Mouse (Mus musculus): ENCODE results near the gene Foxn3. TPM values are rescaled to one million over a fixed set of nuclear protein-coding genes. Genes with fewer than 3 reads are reported as not detected.

Gene Foxn3
- polyA plus RNA-seq, 1 experiment from 2014 or later: 111 TPM

DNA sequence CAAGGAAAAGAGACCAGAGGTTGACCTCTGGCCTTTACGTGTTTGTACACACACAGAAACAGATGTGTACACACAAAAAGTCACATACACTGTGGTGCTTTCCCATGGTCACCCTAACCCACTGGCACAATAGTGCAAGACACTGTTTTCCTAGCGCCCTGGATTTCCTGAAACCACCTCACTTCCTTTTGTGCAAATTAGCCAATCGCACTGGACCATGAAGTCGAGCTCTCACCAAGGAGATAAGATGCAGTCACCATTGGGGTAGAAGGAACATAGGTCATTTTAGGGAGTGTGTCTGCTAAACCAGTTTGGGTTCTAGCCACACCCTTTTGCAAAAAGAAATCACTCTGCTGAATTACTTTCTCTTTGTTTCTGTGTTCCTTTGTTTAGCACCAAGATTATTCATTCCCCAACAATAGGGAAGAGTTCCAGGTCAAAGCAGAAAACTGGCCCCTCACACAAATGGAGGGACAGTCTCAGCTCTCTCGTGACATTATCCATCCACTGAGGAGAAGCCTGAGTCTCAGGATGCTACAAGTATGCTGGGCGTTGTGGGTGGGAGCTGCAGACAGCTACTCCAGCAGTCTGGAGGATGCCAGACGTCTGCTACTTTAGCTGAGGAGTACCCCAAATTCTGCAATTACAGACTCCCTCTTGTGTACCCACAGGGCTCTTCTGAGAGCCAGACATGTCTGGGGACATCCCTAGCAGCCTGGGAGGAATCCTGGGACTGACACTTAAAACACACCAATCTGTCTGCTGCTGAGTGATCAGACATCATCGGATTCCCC lies 202.2 kb downstream of the Foxn3 start:
- 64% methylated on average over 8 of the region's 8 CpGs for WGBS
- ATAC-seq (ENCODE audit: insufficient number of reproducible peaks, insufficient read depth, low FRiP score, low TSS enrichment, low read depth): no peak
- H3K36me3 ChIP-seq: peaks cover 4% of the 10 kb centered on the region; the same call in 1 of the 2 replicates
- no peak overlapping the region for H3K4me2 ChIP-seq
- peaks cover 52% of the 10 kb centered on the region for H3K4me1 ChIP-seq
- peak overlapping the region; percentile 64; the same call in 1 of the 2 replicates for H3K27ac ChIP-seq
- no peak overlapping the region for H3K9ac ChIP-seq
- H3K9me3 ChIP-seq: no peaks in the 10 kb centered on the region
- H3K4me3 ChIP-seq: no peak overlapping the region
- no peaks in the 10 kb centered on the region for H3K27me3 ChIP-seq

DNA sequence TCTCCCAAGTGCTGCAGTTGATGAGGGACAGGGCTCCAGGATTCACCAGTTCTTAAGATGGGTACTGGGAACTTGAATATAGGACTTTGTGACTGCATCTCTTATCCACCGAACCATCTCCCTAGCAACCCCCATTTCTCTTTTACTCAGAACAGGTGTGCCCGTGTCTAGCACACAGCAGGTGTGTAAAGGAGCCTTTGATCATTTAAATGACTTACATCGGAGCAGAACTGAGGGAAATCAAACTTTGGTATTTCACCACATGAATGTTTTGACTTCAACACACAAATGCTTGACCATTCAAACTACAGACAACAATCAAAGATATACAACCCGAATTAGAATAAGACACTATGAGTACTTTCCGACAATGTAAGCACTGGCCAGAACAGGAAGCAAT lies 204.7 kb downstream of the Foxn3 start:
- WGBS: 83% methylated on average over 5 of the region's 5 CpGs

DNA sequence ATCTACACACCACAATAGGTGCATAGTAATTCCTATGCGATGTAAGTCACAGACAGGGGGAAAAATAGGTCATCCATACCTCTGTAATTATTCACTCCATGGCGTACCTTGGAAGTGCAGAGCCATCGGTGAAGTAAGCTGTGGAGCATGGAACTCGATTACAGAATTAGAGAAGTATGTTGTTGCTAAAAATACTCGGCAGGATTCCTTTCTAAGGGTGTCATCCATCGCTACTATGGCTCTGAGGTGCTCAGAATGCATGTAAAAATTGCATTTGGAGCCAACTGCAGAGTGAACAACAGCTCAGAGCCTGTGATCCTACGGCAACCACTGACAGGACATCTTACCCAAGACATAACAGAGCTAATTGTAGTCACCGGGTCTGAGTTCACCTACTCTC lies 206.7 kb downstream of the Foxn3 start:
- 84% methylated on average over 8 of the region's 8 CpGs for WGBS
- no peaks in the 10 kb centered on the region for H3K36me3 ChIP-seq
- H3K9ac ChIP-seq: no peak overlapping the region
- no peaks in the 10 kb centered on the region for H3K9me3 ChIP-seq
- H3K4me1 ChIP-seq: peaks cover 44% of the 10 kb centered on the region
- H3K4me3 ChIP-seq: no peak overlapping the region
- no peaks in the 10 kb centered on the region for H3K27me3 ChIP-seq
- ATAC-seq (ENCODE audit: insufficient number of reproducible peaks, insufficient read depth, low FRiP score, low TSS enrichment, low read depth): no peak
- no peak overlapping the region for H3K4me2 ChIP-seq
- H3K27ac ChIP-seq: no peak overlapping the region

More for the DNA sequence above, 204.7 kb downstream of the Foxn3 start:
- peaks cover 50% of the 10 kb centered on the region for H3K4me1 ChIP-seq
- H3K4me2 ChIP-seq: no peak overlapping the region
- no peaks in the 10 kb centered on the region for H3K9me3 ChIP-seq
- no peak overlapping the region for H3K27ac ChIP-seq
- no peak for ATAC-seq (ENCODE audit: insufficient number of reproducible peaks, insufficient read depth, low FRiP score, low TSS enrichment, low read depth)
- H3K27me3 ChIP-seq: no peaks in the 10 kb centered on the region
- no peaks in the 10 kb centered on the region for H3K36me3 ChIP-seq
- no peak overlapping the region for H3K4me3 ChIP-seq
- H3K9ac ChIP-seq: no peak overlapping the region

DNA sequence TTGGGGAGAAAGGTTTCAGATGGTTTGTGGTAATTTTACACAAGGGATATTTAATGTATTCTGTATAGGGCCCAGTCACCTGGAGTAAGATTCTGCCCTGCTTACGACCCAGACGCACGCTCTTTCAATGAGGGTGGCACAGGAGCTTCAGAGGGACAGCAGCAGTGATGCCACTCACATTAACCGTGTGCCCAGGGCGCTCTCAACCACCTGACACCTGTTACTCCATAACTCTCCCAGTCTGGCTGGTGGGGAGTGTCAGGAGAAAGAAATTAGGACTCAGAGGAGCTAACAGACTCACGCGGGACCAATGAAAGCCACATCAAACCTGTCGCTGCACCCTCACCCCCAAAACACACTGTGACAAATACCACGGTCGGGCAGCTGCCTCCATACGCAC lies 209.7 kb downstream of the Foxn3 start:
- 87% methylated on average over 11 of the region's 11 CpGs for WGBS
- no peaks in the 10 kb centered on the region for H3K27me3 ChIP-seq

DNA sequence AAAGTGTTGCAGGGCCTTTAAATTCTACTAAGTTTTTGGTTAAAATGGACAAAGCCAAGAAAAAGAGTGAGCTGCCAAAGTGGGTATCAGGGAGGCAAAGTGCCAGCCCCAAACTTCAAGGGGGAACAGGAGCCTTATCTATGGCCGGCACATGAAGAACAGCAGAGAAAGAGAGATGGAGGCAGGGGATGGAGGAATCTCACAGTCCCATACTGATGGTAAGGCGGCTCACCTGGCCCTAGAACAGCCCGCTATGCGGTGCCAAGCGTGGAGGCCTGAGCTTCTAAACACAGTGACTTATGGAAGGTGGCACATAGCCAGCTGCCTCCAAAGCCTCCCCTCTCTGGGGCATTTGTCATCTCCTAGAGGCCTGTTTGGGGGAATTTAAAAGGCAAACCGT lies 210.8 kb downstream of the Foxn3 start:
- 0 out of 2 replicates have a peak overlapping the region, but pooled peaks have one; percentile 6 for H3K9ac ChIP-seq
- no peak overlapping the region for H3K4me2 ChIP-seq
- WGBS: 94% methylated on average over 6 of the region's 6 CpGs
- H3K4me3 ChIP-seq: no peak overlapping the region
- H3K36me3 ChIP-seq: no peaks in the 10 kb centered on the region
- no peak for ATAC-seq (ENCODE audit: insufficient number of reproducible peaks, insufficient read depth, low FRiP score, low TSS enrichment, low read depth)
- H3K27me3 ChIP-seq: no peaks in the 10 kb centered on the region
- H3K27ac ChIP-seq: no peak overlapping the region
- H3K9me3 ChIP-seq: no peaks in the 10 kb centered on the region
- H3K4me1 ChIP-seq: peaks cover 43% of the 10 kb centered on the region

More for the DNA sequence above, 209.7 kb downstream of the Foxn3 start:
- no peaks in the 10 kb centered on the region for H3K9me3 ChIP-seq
- H3K4me3 ChIP-seq: no peak overlapping the region
- H3K4me2 ChIP-seq: no peak overlapping the region
- no peak for ATAC-seq (ENCODE audit: insufficient number of reproducible peaks, insufficient read depth, low FRiP score, low TSS enrichment, low read depth)
- H3K36me3 ChIP-seq: no peaks in the 10 kb centered on the region
- H3K27ac ChIP-seq: no peak overlapping the region
- H3K9ac ChIP-seq: no peak overlapping the region
- H3K4me1 ChIP-seq: peaks cover 51% of the 10 kb centered on the region

DNA sequence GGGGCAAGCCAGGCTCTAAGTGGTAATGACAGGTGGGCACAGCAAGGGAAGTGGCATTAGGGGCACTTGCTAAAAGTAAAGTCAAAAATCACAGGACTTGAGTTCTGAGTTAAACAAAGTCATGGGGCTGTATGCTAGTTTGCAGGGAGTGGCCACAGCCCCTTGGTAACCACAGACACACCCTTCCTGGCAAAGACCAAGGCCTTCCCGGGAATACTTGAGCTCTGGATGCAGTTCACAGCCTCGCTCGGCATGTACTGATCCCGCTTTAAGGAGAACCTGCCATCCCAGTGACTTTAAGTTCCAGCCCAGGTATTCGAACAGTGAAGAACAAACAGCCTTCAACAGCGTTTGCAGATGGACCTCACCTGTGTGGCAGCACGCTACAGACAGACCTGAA lies 211.2 kb downstream of the Foxn3 start:
- WGBS: 77% methylated on average over 7 of the region's 7 CpGs
- Histone ChIP-seq H3K27ac (no peak overlapping the region), H3K4me1 (peaks cover 41% of the 10 kb centered on the region), H3K27me3 (no peaks in the 10 kb centered on the region), H3K9ac (0 out of 2 replicates have a peak overlapping the region, but pooled peaks have one; percentile 6), H3K9me3 (no peaks in the 10 kb centered on the region), H3K4me3 (no peak overlapping the region), H3K36me3 (no peaks in the 10 kb centered on the region), H3K4me2 (no peak overlapping the region)
- ATAC-seq (ENCODE audit: insufficient number of reproducible peaks, insufficient read depth, low FRiP score, low TSS enrichment, low read depth): no peak

DNA sequence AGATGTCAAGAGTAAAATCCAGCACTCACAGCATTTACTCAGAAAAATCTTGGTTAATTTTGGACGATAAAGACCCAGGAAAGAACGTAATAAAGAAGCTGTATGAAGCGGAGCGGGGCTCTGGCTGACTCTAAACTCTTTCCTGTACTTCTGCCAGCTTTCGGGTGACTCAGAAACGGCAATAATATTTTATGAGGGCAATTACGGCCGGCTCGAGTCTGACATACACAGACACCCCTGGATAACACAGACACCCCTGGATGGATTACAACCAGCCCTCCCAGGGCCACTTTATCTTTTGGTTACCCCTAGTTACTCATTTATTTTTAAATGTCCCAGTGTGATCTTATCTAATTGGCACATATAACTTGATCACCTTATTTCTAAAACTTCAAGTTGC lies 211.7 kb downstream of the Foxn3 start:
- Histone ChIP-seq H3K4me1 (peaks cover 42% of the 10 kb centered on the region), H3K4me2 (no peak overlapping the region), H3K4me3 (no peak overlapping the region), H3K9me3 (no peaks in the 10 kb centered on the region), H3K36me3 (no peaks in the 10 kb centered on the region), H3K27me3 (no peaks in the 10 kb centered on the region), H3K27ac (no peak overlapping the region), H3K9ac (no peak overlapping the region)
- WGBS: 64% methylated on average over 9 of the region's 9 CpGs
- ATAC-seq (ENCODE audit: insufficient number of reproducible peaks, insufficient read depth, low FRiP score, low TSS enrichment, low read depth): no peak

DNA sequence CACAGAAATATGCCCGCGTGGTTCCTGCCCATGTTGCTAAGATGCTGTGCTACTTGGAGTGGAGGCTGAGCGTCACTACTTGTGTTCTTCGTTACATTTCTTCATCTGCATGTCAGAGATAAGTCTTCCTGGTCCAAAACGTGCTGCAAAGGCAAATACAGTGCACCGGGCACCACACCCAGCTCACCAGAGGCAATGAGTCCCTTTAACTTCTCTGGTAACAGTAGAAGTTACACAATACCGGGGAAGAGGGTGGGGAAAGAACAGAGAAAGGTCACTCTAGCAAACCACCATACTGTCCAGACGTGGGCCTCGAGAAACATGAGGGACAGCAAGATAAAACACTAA lies 213.8 kb downstream of the Foxn3 start:
- ATAC-seq (ENCODE audit: insufficient number of reproducible peaks, insufficient read depth, low FRiP score, low TSS enrichment, low read depth): no peak
- no peak overlapping the region for H3K4me3 ChIP-seq
- H3K27ac ChIP-seq: no peak overlapping the region
- no peak overlapping the region for H3K9ac ChIP-seq
- no peaks in the 10 kb centered on the region for H3K27me3 ChIP-seq
- H3K9me3 ChIP-seq: no peaks in the 10 kb centered on the region
- WGBS: 79% methylated on average over 9 of the region's 9 CpGs
- H3K36me3 ChIP-seq: no peaks in the 10 kb centered on the region
- no peak overlapping the region for H3K4me2 ChIP-seq
- H3K4me1 ChIP-seq: peaks cover 57% of the 10 kb centered on the region

DNA sequence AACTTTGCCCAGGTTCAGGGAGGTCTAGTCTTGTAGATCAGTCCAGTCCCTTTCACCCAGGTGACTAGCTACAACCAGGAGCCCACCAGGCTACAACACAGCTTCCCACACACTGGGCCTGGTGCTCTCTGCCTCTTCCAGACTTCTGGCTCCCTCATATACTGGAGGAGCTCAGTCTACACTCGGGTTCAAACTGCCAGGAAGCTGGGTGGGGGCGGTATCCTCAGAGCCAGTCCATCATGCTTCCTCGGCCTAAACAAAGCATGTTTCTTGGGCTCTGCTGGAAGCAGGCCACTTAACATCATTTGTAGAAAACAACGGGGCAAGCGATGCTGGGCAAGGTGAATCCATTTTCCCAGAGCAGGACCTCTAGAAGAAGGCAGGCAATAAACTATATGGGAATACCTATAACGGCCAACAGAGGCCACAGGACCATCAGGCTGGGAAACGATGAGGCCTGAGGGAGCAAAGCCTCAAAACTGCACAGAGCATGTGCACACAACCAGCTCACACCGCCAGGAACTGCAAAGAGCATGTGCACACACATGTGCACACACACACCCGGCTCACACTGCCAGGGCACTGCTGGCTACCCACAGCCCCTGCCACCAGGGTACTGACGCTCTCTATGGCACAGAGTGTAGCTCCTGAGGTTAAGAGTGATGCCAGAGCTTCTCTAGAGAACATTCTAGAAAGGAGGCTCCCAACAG lies 214.3 kb downstream of the Foxn3 start:
- no peaks in the 10 kb centered on the region for H3K36me3 ChIP-seq
- no peak overlapping the region for H3K4me3 ChIP-seq
- no peak overlapping the region for H3K4me2 ChIP-seq
- no peaks in the 10 kb centered on the region for H3K27me3 ChIP-seq
- 83% methylated on average over 10 of the region's 10 CpGs for WGBS
- H3K27ac ChIP-seq: no peak overlapping the region
- no peak for ATAC-seq (ENCODE audit: insufficient number of reproducible peaks, insufficient read depth, low FRiP score, low TSS enrichment, low read depth)
- H3K9ac ChIP-seq: no peak overlapping the region
- H3K4me1 ChIP-seq: peaks cover 63% of the 10 kb centered on the region
- H3K9me3 ChIP-seq: no peaks in the 10 kb centered on the region

DNA sequence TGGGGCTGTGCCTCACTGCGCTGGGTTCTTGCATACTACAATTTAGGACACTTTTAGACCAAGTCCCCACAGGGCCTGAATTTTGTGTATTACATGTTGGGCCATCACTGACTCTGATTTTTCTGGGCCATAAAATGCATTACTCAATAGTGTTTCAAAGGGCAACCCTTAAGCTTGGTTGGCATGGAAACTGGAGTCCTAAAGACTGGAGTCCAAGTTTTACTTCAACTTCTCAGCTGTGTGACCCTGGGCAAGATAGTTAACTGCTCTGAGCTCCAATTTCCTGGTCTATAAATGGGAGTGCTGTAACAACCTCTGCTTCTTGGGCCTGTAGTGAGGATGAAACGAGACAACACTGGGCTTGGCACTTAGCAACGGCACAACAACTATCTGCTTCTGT lies 215.9 kb downstream of the Foxn3 start:
- peaks cover 71% of the 10 kb centered on the region for H3K4me1 ChIP-seq
- no peak overlapping the region for H3K4me3 ChIP-seq
- no peaks in the 10 kb centered on the region for H3K9me3 ChIP-seq
- H3K27me3 ChIP-seq: no peaks in the 10 kb centered on the region
- H3K9ac ChIP-seq: no peak overlapping the region
- H3K4me2 ChIP-seq: no peak overlapping the region
- no peak for ATAC-seq (ENCODE audit: insufficient number of reproducible peaks, insufficient read depth, low FRiP score, low TSS enrichment, low read depth)
- H3K36me3 ChIP-seq: no peaks in the 10 kb centered on the region
- WGBS: 72% methylated on average over 3 of the region's 3 CpGs
- H3K27ac ChIP-seq: no peak overlapping the region

DNA sequence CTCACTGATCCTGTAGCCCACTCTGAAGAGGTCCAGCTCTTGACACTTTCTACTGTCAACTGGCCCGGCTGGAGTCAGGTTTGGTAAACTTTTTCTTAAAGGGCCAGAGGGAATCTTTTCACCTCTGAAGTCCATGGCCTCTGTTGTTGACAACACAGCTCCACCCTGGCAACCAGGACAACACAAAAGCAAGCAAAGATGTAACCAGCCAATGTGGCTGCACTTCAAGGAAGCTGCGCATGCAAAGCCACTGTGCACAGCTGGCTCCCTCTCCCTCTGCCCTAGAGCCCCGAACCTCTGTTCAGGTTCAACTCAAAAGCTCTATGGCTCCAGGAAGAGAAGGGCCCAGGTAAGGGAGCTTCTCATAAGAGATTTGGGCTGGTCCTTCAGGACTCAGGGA lies 216.4 kb downstream of the Foxn3 start:
- no peaks in the 10 kb centered on the region for H3K27me3 ChIP-seq
- H3K4me2 ChIP-seq: no peak overlapping the region
- H3K36me3 ChIP-seq: no peaks in the 10 kb centered on the region
- H3K9me3 ChIP-seq: no peaks in the 10 kb centered on the region
- H3K27ac ChIP-seq: no peak overlapping the region
- no peak for ATAC-seq (ENCODE audit: insufficient number of reproducible peaks, insufficient read depth, low FRiP score, low TSS enrichment, low read depth)
- WGBS: 80% methylated on average over 3 of the region's 3 CpGs
- H3K4me1 ChIP-seq: peaks cover 71% of the 10 kb centered on the region
- no peak overlapping the region for H3K9ac ChIP-seq
- no peak overlapping the region for H3K4me3 ChIP-seq

DNA sequence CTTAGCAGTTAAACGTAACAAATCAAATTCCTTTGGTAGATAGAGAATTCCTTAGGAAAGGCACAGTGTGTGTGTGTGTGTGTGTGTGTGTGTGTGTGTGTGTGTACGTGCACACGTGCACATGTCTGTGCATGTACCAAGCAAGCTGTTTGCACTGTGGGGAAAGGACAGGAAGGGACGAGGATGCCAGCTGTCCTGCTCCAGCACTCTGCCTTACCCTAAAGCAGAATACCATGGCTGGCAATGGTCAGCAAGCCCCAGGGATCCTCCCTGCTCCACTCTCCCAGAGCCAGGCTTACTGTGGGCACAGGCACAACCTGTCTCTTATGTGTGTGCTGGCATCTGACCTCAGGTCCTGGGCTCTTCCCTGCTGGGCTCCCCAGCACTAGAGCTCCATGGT lies 218.1 kb downstream of the Foxn3 start:
- Histone ChIP-seq H3K36me3 (peaks cover 8% of the 10 kb centered on the region), H3K27ac (peak overlapping the region; percentile 12; the same call in 1 of the 2 replicates)
- 58% methylated on average over 4 of the region's 4 CpGs for WGBS

More for the DNA sequence above, 218.1 kb downstream of the Foxn3 start:
- Histone ChIP-seq H3K9ac (no peak overlapping the region), H3K4me2 (no peak overlapping the region), H3K4me3 (no peak overlapping the region), H3K9me3 (no peaks in the 10 kb centered on the region), H3K4me1 (peaks cover 77% of the 10 kb centered on the region), H3K27me3 (no peaks in the 10 kb centered on the region)
- no peak for ATAC-seq (ENCODE audit: insufficient number of reproducible peaks, insufficient read depth, low FRiP score, low TSS enrichment, low read depth)
